Mouse (Mus musculus): ENCODE measurements around the gene Pax5. TPM values are rescaled to one million over a fixed set of nuclear protein-coding genes. Genes with fewer than 3 reads are reported as not detected.

The Pax5 gene
- total RNA-seq, 2 experiments from 2014 or later, result 0.17 to 0.18 TPM

GRCm38 (mm10) chr4:44532731-44533130 is 177.6 kb downstream of the Pax5 start:
- intact Hi-C loops (cut with DNase I), result no loop called here

GRCm38 (mm10) chr4:44525336-44525735 is 185.0 kb downstream of the Pax5 start:
- intact Hi-C loops (cut with DNase I), result no loop called here
- no peak for DNase-seq (ENCODE audit: extremely low spot score in 1 of 2, low spot score in 2 of 2)

More at GRCm38 (mm10) chr4:44532731-44533130, 177.6 kb downstream of the Pax5 start:
- DNase-seq (ENCODE audit: extremely low spot score in 1 of 2, low spot score in 2 of 2), result no peak

- intact Hi-C loops (cut with DNase I), result no loop called here
- DNase-seq (ENCODE audit: extremely low spot score in 1 of 2, low spot score in 2 of 2), result peak in 1 of 2 experiments; percentile 48
Measured at GRCm38 (mm10) chr4:44518923-44519322, 191.4 kb downstream of the Pax5 start.

- intact Hi-C loops (cut with DNase I), result no loop called here
- no peak for DNase-seq (ENCODE audit: extremely low spot score in 1 of 2, low spot score in 2 of 2)
Measured at GRCm38 (mm10) chr4:44513981-44514380, 196.3 kb downstream of the Pax5 start.

- peak in 1 of 2 experiments; percentile 41 for DNase-seq (ENCODE audit: extremely low spot score in 1 of 2, low spot score in 2 of 2)
- intact Hi-C loops (cut with DNase I), result no loop called here
Measured at GRCm38 (mm10) chr4:44511682-44512081, 198.6 kb downstream of the Pax5 start.

- intact Hi-C loops (cut with DNase I), result no loop called here
- no peak for DNase-seq (ENCODE audit: extremely low spot score in 1 of 2, low spot score in 2 of 2)
Measured at GRCm38 (mm10) chr4:44508386-44509226, 201.7 kb downstream of the Pax5 start.

GRCm38 (mm10) chr4:44507861-44508260 is 202.4 kb downstream of the Pax5 start:
- no peak for DNase-seq (ENCODE audit: extremely low spot score in 1 of 2, low spot score in 2 of 2)
- intact Hi-C loops (cut with DNase I), result no loop called here

- intact Hi-C loops (cut with DNase I), result no loop called here
- DNase-seq (ENCODE audit: extremely low spot score in 1 of 2, low spot score in 2 of 2), result no peak
Measured at GRCm38 (mm10) chr4:44504998-44505397, 205.3 kb downstream of the Pax5 start.

- intact Hi-C loops (cut with DNase I), result no loop called here
- no peak for DNase-seq (ENCODE audit: extremely low spot score in 1 of 2, low spot score in 2 of 2)
Measured at GRCm38 (mm10) chr4:44502196-44502867, 208.0 kb downstream of the Pax5 start.

- no peak for DNase-seq (ENCODE audit: extremely low spot score in 1 of 2, low spot score in 2 of 2)
- intact Hi-C loops (cut with DNase I), result no loop called here
Measured at GRCm38 (mm10) chr4:44498156-44498555, 212.1 kb downstream of the Pax5 start.

- intact Hi-C loops (cut with DNase I), result no loop called here
- DNase-seq (ENCODE audit: extremely low spot score in 1 of 2, low spot score in 2 of 2), result peak in 1 of 2 experiments; percentile 12
Measured at GRCm38 (mm10) chr4:44495836-44496235, 214.5 kb downstream of the Pax5 start.

GRCm38 (mm10) chr4:44493756-44494155 is 216.5 kb downstream of the Pax5 start:
- DNase-seq (ENCODE audit: extremely low spot score in 1 of 2, low spot score in 2 of 2), result no peak
- intact Hi-C loops (cut with DNase I), result no loop called here

GRCm38 (mm10) chr4:44490872-44491271 is 219.4 kb downstream of the Pax5 start:
- DNase-seq (ENCODE audit: extremely low spot score in 1 of 2, low spot score in 2 of 2), result no peak
- intact Hi-C loops (cut with DNase I), result no loop called here

- intact Hi-C loops (cut with DNase I), result no loop called here
- no peak for DNase-seq (ENCODE audit: extremely low spot score in 1 of 2, low spot score in 2 of 2)
Measured at GRCm38 (mm10) chr4:44488702-44489101, 221.6 kb downstream of the Pax5 start.

GRCm38 (mm10) chr4:44488219-44488618 is 222.1 kb downstream of the Pax5 start:
- peak in 1 of 2 experiments; percentile 39 for DNase-seq (ENCODE audit: extremely low spot score in 1 of 2, low spot score in 2 of 2)
- intact Hi-C loops (cut with DNase I), result no loop called here

GRCm38 (mm10) chr4:44482851-44483250 is 227.4 kb downstream of the Pax5 start:
- no peak for DNase-seq (ENCODE audit: extremely low spot score in 1 of 2, low spot score in 2 of 2)
- intact Hi-C loops (cut with DNase I), result no loop called here

GRCm38 (mm10) chr4:44479755-44480154 is 230.5 kb downstream of the Pax5 start:
- intact Hi-C loops (cut with DNase I), result no loop called here
- DNase-seq (ENCODE audit: extremely low spot score in 1 of 2, low spot score in 2 of 2), result no peak
